Mouse (Mus musculus) ES-Bruce4 (cell line): Measurements from ENCODE around the gene Gbp4. TPM values are rescaled to one million over a fixed set of nuclear protein-coding genes. Genes with fewer than 3 reads are reported as not detected.
"Not testable (repeated sequence)": the region's sequence is repeated elsewhere in the genome, so short reads cannot be mapped to it uniquely, and the experiment has no call there.

Experiments
- H3K27ac ChIP-seq: 2 replicates; pipeline ENCODE4 v1.5.1; 2012; ENCODE audit warnings: low read length, inconsistent platforms; ENCODE audit not compliant: insufficient read depth
- H3K27me3 ChIP-seq: 2 replicates; pipeline ENCODE4 v1.6.1; 2012; ENCODE audit warnings: mild to moderate bottlenecking, low read length, inconsistent platforms; ENCODE audit not compliant: control insufficient read depth, poor library complexity, insufficient read depth, severe bottlenecking
- H3K36me3 ChIP-seq: 2 replicates; pipeline ENCODE4 v1.6.1; 2012; ENCODE audit warnings: inconsistent platforms, mild to moderate bottlenecking, low read length, moderate library complexity; ENCODE audit not compliant: control insufficient read depth, poor library complexity, insufficient read depth, severe bottlenecking
- H3K4me1 ChIP-seq: one replicate; pipeline ENCODE4 v1.8.1; 2011; ENCODE audit warnings: low read length; ENCODE audit not compliant: control insufficient read depth, insufficient read depth
- H3K4me3 ChIP-seq: 2 replicates; pipeline ENCODE4 v1.5.1; 2011; ENCODE audit warnings: low read depth, mild to moderate bottlenecking, low read length
- H3K9ac ChIP-seq: 2 replicates; pipeline ENCODE4 v1.6.1; 2012; ENCODE audit warnings: low read depth, mild to moderate bottlenecking, inconsistent platforms; ENCODE audit not compliant: poor library complexity, severe bottlenecking
- H3K9me3 ChIP-seq: replicated peaks from 2 replicates; pipeline ENCODE4 v1.6.1; 2012; ENCODE audit warnings: mild to moderate bottlenecking, low read length, inconsistent platforms; ENCODE audit not compliant: control insufficient read depth, poor library complexity, insufficient read depth, severe bottlenecking
- CTCF ChIP-seq: IDR thresholded peaks from one replicate; pipeline ENCODE4 v1.8.1; 2011; ENCODE audit warnings: low read depth, low read length
- EP300 ChIP-seq: IDR thresholded peaks from 2 replicates; pipeline ENCODE4 v1.6.1; 2011; ENCODE audit warnings: low read depth, low read length; ENCODE audit not compliant: insufficient read depth
- POLR2A ChIP-seq: IDR thresholded peaks from one replicate; pipeline ENCODE4 v1.8.1; 2011; ENCODE audit warnings: low read length; ENCODE audit not compliant: insufficient read depth
- polyA plus RNA-seq: library from polyadenylated mRNA; stranded (reverse); fragments of >200 nt; gene quantifications from 2 replicates; pipeline ENCODE4 v1.2.4, GENCODE M21; 2011; ENCODE audit warnings: low read depth; ENCODE audit not compliant: missing spikeins, insufficient read depth, insufficient read length

Gene Gbp4
- polyA plus RNA-seq, 1 experiment = 0.79 TPM

- H3K9ac ChIP-seq = no peak overlapping the region
- TF ChIP-seq POLR2A (no peak), EP300 (no peak), CTCF (no peak)
These were observed 480 bp downstream of the Gbp4 start for GRCm38 (mm10) chr5:105138906-105139305.

DNA sequence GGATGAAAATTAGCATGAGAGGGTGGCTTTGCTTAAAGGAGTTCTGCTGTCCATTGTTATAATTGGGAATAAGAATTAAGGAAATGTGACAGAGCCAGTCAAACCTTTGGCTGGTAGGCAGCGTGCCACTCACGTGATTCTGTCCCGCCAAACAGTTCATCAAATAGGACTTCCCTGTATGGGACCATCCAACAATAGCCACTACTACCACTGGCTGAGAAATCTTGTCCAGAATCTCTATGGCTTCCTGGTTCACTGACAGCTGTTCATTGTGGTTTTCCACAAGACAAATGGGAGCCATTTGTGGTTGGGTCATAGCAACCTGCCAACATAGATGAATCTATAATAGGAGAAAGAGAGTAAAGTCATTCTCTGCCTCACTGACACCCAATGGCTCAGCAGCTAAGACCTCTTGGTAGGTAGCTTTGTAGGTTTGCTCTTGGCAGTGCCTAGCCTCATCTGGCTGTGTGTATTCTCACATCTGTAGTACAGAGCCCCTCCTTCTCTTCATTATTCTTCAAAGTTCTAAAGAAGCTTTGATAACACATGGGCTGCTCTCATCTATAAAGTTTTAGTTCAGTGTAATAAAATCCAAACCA lies 2.6 kb downstream of the Gbp4 start:
- not testable (repeated sequence) for H3K27me3 ChIP-seq, H3K27ac ChIP-seq, H3K9me3 ChIP-seq, H3K36me3 ChIP-seq, H3K4me3 ChIP-seq, H3K4me1 ChIP-seq, H3K9ac ChIP-seq

More at GRCm38 (mm10) chr5:105138906-105139305, 480 bp downstream of the Gbp4 start:
- Histone ChIP-seq H3K27me3 (no peaks in the 10 kb centered on the region), H3K4me3 (no peak overlapping the region), H3K27ac (peak overlapping the region; percentile 2; the same call in 1 of the 2 replicates), H3K4me1 (no peaks in the 10 kb centered on the region), H3K9me3 (no peaks in the 10 kb centered on the region), H3K36me3 (no peaks in the 10 kb centered on the region)

- not testable (repeated sequence) for H3K27me3 ChIP-seq, H3K9me3 ChIP-seq, H3K36me3 ChIP-seq, H3K4me3 ChIP-seq, H3K4me1 ChIP-seq, H3K27ac ChIP-seq, H3K9ac ChIP-seq
These were observed 17.7 kb downstream of the Gbp4 start for GRCm38 (mm10) chr5:105121731-105122130.

DNA sequence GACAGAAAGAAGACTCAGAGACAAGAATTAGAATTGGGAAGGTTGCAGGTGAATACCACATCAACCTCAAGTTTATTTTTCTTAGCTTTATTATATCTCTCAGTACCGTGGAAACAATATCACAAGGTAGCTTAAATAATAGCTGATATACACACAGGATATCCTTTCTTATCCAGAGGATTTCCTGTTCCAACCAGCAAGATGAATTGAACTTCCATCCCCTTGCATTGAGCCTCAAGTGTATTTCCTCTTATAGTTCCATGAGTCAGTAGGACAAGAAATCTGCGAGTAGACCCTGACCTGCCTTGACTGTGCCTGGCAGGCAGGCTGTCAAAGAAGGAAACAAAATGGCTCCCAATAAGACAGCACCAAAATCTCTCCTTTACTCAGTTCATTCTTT lies 23.6 kb downstream of the Gbp4 start:
- Histone ChIP-seq H3K9ac (no peak overlapping the region), H3K27me3 (no peaks in the 10 kb centered on the region), H3K9me3 (peaks cover 2% of the 10 kb centered on the region; the same call in 1 of the 2 replicates), H3K27ac (no peak overlapping the region), H3K4me3 (no peak overlapping the region), H3K36me3 (no peaks in the 10 kb centered on the region), H3K4me1 (no peaks in the 10 kb centered on the region)
- TF ChIP-seq POLR2A (no peak), EP300 (no peak), CTCF (no peak)

DNA sequence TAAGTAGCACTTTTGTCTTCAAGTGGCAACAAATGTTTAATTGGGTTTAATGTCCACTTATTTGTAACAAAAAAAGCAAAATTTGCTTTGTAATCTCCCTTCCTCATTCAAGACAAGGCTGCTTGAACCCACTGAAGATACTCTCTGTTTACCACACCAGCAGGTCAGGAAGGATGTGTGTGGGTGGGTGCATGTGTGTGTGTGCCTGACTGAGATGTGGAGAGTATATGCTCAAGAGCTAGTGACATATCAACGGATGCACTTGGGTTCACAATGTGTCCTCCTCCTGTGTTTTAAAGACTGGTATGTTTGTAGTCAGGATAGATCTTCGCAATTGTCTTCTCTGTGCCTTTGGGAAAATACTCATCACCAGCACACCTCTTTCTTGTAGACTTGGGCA lies 24.7 kb downstream of the Gbp4 start:
- Histone ChIP-seq H3K27me3 (no peaks in the 10 kb centered on the region), H3K36me3 (no peaks in the 10 kb centered on the region), H3K4me1 (no peaks in the 10 kb centered on the region), H3K4me3 (no peak overlapping the region), H3K9ac (no peak overlapping the region), H3K9me3 (peaks cover 2% of the 10 kb centered on the region; the same call in 1 of the 2 replicates), H3K27ac (no peak overlapping the region)
- TF ChIP-seq CTCF (no peak), EP300 (no peak), POLR2A (no peak)

DNA sequence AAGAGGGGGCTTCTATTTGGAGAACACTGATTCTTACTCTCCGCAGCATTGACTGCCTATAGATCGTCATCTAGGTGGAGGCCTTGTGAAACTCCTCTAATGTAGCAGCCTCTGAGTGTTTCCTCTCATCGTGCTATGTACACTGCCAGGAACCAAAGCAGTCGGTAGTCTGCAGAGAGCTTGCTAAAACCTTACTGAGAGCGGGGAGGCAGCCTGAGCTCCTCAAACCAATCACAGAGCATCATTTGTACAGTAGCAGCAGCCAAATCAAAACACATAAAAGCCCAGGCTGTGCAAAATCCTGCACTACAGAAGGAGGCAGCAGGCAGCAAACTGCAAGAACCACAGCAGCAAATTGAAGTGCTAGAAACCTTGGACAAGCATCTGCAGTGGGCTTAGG lies 25.7 kb downstream of the Gbp4 start:
- no peak overlapping the region for H3K9ac ChIP-seq
- H3K27ac ChIP-seq = no peak overlapping the region
- H3K9me3 ChIP-seq = peaks cover 2% of the 10 kb centered on the region; the same call in 1 of the 2 replicates
- TF ChIP-seq EP300 (no peak), CTCF (no peak), POLR2A (no peak)
- H3K4me3 ChIP-seq = no peak overlapping the region
- H3K27me3 ChIP-seq = no peaks in the 10 kb centered on the region
- no peaks in the 10 kb centered on the region for H3K36me3 ChIP-seq
- no peaks in the 10 kb centered on the region for H3K4me1 ChIP-seq

GRCm38 (mm10) chr5:105110271-105110852 lies 29.0 kb downstream of the Gbp4 start:
- H3K9ac ChIP-seq, H3K9me3 ChIP-seq, H3K4me1 ChIP-seq, H3K27me3 ChIP-seq, H3K36me3 ChIP-seq, H3K4me3 ChIP-seq, H3K27ac ChIP-seq: not testable (repeated sequence)

DNA sequence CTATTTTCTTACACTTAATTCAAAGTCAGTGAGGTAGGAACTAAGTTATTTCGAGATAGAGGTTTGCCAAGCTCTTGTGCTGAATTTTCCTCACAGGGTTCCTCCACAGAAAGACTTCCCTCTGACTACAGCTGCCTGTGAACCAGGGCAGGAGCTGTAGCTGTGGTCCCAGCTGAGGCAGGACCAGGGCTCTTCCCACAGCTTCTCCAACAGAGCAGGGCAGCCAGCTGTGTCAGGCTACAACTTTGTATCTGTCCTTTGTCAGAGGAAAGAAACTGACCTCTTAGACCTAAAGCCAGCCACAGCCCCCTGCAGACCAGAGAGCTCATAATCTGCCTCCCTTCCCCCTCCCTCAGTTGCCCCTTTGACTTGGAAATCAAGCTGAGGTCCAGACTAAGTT lies 29.6 kb downstream of the Gbp4 start:
- not testable (repeated sequence) for H3K9ac ChIP-seq, H3K27ac ChIP-seq, H3K9me3 ChIP-seq, H3K4me1 ChIP-seq, H3K36me3 ChIP-seq, H3K4me3 ChIP-seq, H3K27me3 ChIP-seq

DNA sequence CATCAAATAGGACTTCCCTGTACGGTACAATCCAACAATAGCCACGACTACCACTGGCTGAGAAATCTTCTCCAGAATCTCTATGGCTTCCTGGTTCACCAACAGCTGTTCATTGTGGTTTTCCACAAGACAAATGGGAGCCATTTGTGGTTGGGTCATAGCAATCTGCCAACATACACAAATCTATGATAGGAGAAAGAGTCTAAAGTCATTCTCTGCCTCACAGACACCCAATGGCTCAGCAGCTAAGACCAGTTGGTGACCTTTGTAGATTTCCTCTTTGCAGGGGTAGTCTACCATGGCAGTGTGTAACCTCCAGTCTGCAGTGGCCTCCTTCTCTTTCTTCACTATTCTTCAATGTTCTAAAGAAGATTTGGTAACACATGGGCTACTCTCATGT lies 33.7 kb downstream of the Gbp4 start:
- H3K4me3 ChIP-seq, H3K27me3 ChIP-seq, H3K4me1 ChIP-seq, H3K9me3 ChIP-seq, H3K9ac ChIP-seq, H3K36me3 ChIP-seq, H3K27ac ChIP-seq: not testable (repeated sequence)
